Mouse (Mus musculus) forebrain, embryonic 14.5 days (tissue): ENCODE measurements around the gene Gm648. TPM values are rescaled to one million over a fixed set of nuclear protein-coding genes. Genes with fewer than 3 reads are reported as not detected.

Experiments used
- ATAC-seq: fragments of 200-750 bp; cut with Nextera tagmentation; 2 replicates; pipeline ENCODE4 v1.8.0; 2017; ENCODE audit warnings: mild to moderate bottlenecking, moderate library complexity
- DNase-seq: peaks from one replicate; pipeline ENCODE4 v3.0.0-alpha.2; 2015; ENCODE audit warnings: low spot score
- H3K27ac ChIP-seq: fragments of 300-500 bp; sonication (generic); 2 replicates; pipeline ENCODE4 v1.5.1; 2014; ENCODE audit warnings: low read depth, mild to moderate bottlenecking, control low read depth, low read length, moderate library complexity
- H3K27me3 ChIP-seq: fragments of 300-500 bp; sonication (generic); replicated peaks from 2 replicates; pipeline ENCODE4 v1.6.1; 2014; ENCODE audit warnings: low read length, control low read depth, mixed read lengths; ENCODE audit not compliant: control insufficient read depth, insufficient read depth
- H3K36me3 ChIP-seq: fragments of 300-500 bp; sonication (generic); 2 replicates; pipeline ENCODE4 v1.6.1; 2014; ENCODE audit warnings: low read length, control low read depth; ENCODE audit not compliant: control insufficient read depth, insufficient read depth
- H3K4me1 ChIP-seq: fragments of 300-500 bp; sonication (generic); 2 replicates; pipeline ENCODE4 v1.6.1; 2014; ENCODE audit warnings: antibody characterized with exemption, low read length, control low read depth; ENCODE audit not compliant: control insufficient read depth, insufficient read depth
- H3K4me2 ChIP-seq: fragments of 300-500 bp; sonication (generic); 2 replicates; pipeline ENCODE4 v1.6.1; 2014; ENCODE audit warnings: mild to moderate bottlenecking, control low read depth, low read length
- H3K4me3 ChIP-seq: fragments of 300-500 bp; sonication (generic); 2 replicates; pipeline ENCODE4 v1.5.1; 2014; ENCODE audit warnings: low read depth, low read length, control low read depth
- H3K9ac ChIP-seq: fragments of 300-500 bp; sonication (generic); 2 replicates; pipeline ENCODE4 v1.6.1; 2014; ENCODE audit warnings: mild to moderate bottlenecking, low read length, control low read depth, moderate library complexity
- H3K9me3 ChIP-seq: fragments of 300-500 bp; sonication (generic); replicated peaks from 2 replicates; pipeline ENCODE4 v1.6.1; 2016; ENCODE audit warnings: low read length, control low read depth, mixed read lengths; ENCODE audit not compliant: control insufficient read depth
- WGBS: fragments of 180-500 bp; shearing (Covaris S2); extraction: QIAGEN DNeasy Blood & Tissue Kit; methylation state at CpG from one replicate; pipeline ENCODE4 v1.1.7; 2014; 5-methylcytosine and 5-hydroxymethylcytosine counted together
- microRNA-seq: library from miRNA; unstranded; fragments of <30 nt; microRNA quantifications from one replicate; pipeline ENCODE4, GENCODE M21; 2016
- polyA plus RNA-seq: library from polyadenylated mRNA; unstranded; fragments of >200 nt; fragmentation: Nextera tagmentation; extraction: Ambion mirVana; gene quantifications from 2 replicates; pipeline ENCODE4 v1.2.1, GENCODE M21; 2014

The Gm648 gene
- polyA plus RNA-seq, 1 experiment from 2014 or later = not detected

DNA sequence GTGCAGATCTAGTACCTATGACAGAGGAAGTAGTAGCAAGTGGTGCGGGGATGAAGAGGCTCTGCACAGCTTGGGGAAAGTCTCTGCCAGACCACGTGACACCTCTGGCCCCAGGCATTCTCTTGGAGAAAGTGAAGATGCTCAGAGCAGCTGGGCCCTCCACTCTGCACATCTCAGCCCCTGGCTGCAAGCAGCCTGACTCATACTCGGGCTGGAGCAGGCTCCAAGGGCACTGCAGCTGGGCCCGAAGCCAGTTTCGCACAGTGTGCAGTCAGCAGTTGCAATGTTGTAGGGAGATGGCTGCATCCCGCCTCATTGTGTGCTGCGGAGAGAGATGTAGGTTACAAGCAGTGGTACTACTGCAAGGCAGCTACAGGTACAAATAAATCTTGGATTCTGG is 52.2 kb downstream of the Gm648 start:
- ATAC-seq = no peak
- DNase-seq = no peak
- Histone ChIP-seq H3K27ac (no peak overlapping the region), H3K9ac (no peak overlapping the region), H3K36me3 (0 out of 2 replicates have a peak, but pooled peaks cover 3% of the 10 kb centered on the region), H3K27me3 (no peaks in the 10 kb centered on the region), H3K9me3 (no peaks in the 10 kb centered on the region), H3K4me1 (no peaks in the 10 kb centered on the region), H3K4me2 (no peak overlapping the region), H3K4me3 (no peak overlapping the region)
- 82% methylated on average over 7 of the region's 7 CpGs for WGBS

Small RNA genes within 50 kb of the gene (microRNA-seq; reads per million reads assigned to microRNA genes)
- not detected for gene Mir5116

Other genes with a start within 250 kb of the Gm648 start
- gene Zfp449, start 203.2 kb downstream of the Gm648 start, polyA plus RNA-seq = 3.6 and 5.5 TPM in 2 replicates
- 9.7 and 12.9 TPM in 2 replicates for gene Smim10l2a, start 175.0 kb downstream of the Gm648 start, polyA plus RNA-seq
- 2.3 and 3.1 TPM in 2 replicates for gene Gm2174, start 101.6 kb downstream of the Gm648 start, polyA plus RNA-seq
- 16.3 and 17.1 TPM in 2 replicates for gene Ints6l, start 94.7 kb downstream of the Gm648 start, polyA plus RNA-seq
- gene Gm10477, start 24.9 kb downstream of the Gm648 start, polyA plus RNA-seq = not detected in 2 replicates
- 45.8 and 49.9 TPM in 2 replicates for gene Mmgt1, start 48.5 kb upstream of the Gm648 start, polyA plus RNA-seq
- gene Slc9a6, start 60.2 kb upstream of the Gm648 start, polyA plus RNA-seq = 29.9 and 30.2 TPM in 2 replicates
- gene Fhl1, start 182.2 kb upstream of the Gm648 start, polyA plus RNA-seq = 141 and 157 TPM in 2 replicates